Mouse (Mus musculus) spleen, adult 2 months (tissue): ENCODE measurements at regions not wholly inside any gene's neighbourhood (a gene's known extent, or its start where the extent isn't known, plus 50 kb on each side); places are given as distances from the start of the nearest gene placed in this dataset.

Source experiments
- CTCF ChIP-seq: fragments of 200-500 bp; IDR thresholded peaks from 2 replicates; pipeline ENCODE4 v1.5.1; 2011; ENCODE audit warnings: mild to moderate bottlenecking, inconsistent platforms; ENCODE audit not compliant: insufficient read depth, insufficient read length, insufficient replicate concordance; ENCODE audit errors: extremely low read depth
- POLR2A ChIP-seq: fragments of 200-500 bp; IDR thresholded peaks from 2 replicates; pipeline ENCODE4 v1.6.1; 2011; ENCODE audit warnings: low read depth, low read length, inconsistent platforms

DNA sequence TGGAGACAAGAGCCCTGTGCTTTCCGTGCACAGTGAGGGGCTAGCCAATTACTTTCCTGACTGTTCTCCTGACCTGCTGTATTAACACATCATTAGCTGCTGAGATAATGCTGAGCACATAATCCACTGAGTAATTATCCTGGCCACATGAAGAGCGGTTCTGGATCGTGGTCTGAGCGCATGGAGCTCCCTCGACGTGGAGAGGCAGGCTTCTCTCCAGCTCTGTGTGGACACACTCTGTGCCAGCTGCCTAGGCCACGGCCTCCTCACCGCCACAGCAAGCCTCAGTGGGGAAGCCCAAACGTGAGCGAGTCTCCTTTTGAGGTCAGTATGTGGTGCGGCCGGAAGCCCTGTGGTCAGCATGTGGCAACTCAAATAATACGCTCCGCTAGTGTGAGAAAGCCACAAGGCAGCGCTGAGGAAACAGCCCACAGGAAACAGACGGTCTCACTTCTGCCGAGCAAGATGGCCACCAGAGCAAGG is 60.7 kb upstream of the Lrig1 start:
- no peak for TF ChIP-seq POLR2A
- TF ChIP-seq CTCF: no peak
